Mouse (Mus musculus) heart, adult 11 months (tissue): ENCODE measurements around the gene Atp2b2.

Source experiments
- DNase-seq: peaks from one replicate; pipeline ENCODE4 v3.0.0; 2022

Atp2b2 gene

DNA sequence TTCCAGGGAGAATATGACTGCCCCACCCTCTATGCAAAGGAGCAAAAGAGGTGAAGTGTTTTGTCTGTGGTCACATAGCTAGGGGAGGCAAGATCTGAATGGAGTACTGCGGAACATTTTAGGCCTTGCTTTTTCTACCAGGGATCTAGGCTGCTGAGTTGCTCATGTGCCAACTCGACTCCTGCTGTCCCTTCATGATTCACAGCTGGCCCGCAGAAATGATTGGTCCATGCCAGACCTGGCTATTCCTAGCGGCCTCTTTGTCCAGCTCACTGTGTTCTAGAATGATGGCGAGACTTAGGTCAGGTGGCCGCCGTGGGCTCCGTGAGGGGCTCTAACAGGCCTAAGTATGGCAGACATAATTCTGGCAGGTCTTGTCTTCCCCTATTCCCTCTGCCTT is 103.0 kb downstream of the Atp2b2 start:
- no peak for DNase-seq

DNA sequence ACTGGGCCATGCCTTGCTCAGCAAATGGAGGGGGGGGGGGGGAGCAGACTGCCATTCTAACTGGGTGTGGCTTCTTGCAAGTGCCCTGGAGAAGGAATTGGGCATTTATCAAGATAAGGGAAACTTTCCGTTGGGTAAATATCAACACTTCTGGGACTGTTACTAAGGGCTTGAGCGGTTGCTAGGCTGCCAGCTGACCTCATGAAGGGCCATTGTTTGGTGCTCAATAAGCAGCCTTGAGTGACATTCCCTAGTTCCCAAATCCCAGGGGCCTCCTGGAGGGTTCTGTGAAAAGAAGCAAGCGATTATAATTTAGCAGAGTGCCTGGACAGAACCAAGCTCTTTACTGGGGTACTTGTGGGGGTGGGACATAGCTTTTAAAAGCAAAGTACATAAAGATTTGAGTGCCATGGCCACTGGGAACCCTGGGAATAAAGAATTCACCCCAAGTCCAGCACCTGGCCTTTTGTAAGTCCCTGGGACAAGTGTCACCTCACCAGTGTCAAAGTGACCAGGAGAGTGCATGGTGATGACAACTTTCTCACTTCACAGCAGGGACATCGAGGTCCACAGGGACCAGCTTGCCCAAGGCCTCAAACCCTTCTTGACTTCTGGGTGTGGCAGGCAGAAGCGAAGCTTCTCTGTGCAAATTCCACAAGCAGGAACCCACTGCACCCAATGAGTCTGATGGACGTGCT is 105.5 kb downstream of the Atp2b2 start:
- DNase-seq, result no peak

DNA sequence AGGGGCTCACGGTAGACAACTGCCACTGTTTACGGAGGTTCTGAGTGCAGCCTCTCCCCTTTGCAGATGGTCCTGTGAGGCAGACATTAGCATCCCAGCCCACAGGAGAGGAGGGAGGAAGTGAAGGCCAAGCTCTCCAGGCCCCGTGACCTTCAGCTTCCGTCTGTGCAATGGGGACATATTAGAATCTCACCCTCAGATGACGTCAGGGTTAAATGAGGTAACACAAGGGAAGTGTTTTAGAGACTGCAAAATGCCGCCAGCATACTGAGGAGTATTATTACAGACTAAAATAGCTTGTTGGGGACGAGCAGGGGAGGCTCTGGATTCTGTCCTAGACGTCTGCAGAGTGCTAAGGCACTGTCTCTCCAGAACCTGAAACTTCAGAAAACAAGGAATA is 106.3 kb downstream of the Atp2b2 start:
- DNase-seq, result no peak

DNA sequence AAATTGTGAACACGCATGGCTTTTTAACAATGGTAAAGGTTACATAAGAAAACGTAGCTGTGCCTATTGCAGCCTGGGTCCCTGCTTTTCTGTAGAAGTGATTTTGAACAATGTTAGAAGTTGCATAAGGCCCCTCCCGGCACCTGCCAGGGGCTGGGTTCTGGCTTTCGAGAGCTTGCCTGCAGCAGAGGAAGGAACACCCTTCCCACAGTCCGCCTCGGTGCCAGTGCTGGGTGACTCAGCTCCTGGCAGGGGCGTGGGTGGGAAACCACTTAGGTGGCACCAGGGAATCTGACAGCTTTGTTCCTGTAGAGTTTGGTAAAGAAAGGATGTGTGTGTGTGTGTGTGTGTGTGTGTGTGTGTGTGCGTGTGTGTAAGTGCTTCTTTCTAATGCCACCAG is 107.7 kb downstream of the Atp2b2 start:
- DNase-seq, result peak; percentile 92

DNA sequence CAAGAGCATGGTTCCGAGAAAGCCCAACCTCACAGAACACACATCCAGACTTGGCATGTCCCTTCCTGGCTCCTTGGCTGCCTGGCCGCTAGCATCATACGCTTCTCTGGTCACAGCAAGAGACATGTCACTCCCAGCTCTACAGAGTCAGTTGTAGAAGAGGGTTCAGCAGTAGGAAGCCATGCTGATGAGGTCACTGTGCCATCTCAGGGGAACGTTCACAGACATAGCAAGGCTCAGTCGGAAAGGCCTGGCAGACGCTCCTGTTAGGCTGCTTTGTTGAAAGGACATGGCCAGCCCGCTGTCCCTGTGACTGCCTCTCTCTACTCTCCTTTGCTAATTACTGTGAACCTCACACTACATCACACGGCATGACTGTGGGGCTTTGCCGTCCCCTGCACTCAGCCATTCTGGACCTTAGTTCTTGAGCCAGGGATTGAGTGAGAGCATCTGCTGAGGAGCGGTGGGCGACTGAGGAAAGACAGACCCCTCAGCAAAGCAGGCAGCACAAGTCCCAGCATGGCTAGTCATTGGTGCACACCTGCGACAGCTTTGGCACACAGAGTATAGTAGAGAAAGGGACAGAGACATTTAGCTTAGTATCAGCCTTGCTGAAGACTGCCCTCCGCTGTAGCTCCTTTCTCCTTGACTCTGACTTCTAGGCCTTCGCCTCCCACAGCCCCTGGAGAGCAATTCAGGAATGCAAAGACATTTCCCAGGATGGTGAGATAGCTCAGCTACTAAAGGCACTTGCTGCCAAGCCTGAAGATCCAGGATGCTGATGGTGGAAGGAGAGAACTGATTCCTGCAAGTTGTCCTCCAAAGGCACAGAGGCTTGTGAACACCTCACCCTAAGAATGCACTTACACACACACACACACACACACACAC is 108.9 kb downstream of the Atp2b2 start:
- DNase-seq, result no peak

DNA sequence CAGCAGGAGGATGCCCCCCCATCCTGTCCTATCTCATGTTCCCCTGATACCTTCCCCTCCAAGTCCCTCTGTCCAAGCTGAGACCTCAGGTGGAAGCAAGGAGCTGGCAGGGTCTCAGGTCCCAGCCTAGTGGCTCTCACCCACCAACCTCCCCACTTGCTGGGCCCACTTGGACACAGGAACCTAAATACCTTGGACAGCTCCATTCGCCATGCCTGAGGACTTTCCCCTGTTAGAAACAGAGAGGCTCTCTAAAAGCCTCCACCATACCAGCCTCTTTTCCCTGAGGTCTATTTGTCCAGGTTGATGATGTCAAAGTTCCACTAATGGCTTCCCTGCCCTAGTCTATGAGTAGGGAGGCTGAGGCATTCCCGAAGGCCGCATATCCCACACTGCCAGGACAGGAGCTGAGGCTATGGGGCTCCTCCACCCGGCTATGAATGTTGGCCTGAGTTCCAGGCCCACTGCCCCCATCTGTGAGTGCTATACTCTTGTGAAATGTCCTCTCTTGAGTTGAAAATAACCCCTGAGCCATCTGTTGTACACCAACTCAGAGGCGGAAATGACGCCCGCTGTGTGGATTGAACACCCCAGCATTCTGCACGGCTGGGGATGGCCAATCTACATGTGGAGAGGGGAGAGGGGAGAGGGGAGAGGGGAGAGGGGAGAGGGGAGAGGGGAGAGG is 113.1 kb downstream of the Atp2b2 start:
- no peak for DNase-seq

DNA sequence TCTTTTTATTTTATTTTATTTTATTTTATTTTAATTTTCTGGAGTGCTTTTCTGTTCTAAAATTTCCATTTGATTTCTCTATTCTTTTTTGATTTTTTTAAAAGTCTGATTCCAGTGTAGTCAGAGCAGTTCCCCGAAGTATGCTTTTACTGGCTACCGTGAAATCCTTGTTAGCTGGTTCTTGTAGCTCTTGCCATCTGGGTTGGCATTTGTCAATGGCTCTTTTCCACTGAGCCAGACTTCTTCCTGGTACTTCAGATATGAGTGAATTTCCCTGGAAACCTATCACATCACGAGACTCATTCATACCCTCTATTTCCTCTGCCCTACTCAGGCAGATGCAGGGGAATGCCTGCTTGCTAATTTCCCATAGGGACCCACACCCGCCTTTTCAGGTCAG is 119.2 kb downstream of the Atp2b2 start:
- no peak for DNase-seq

DNA sequence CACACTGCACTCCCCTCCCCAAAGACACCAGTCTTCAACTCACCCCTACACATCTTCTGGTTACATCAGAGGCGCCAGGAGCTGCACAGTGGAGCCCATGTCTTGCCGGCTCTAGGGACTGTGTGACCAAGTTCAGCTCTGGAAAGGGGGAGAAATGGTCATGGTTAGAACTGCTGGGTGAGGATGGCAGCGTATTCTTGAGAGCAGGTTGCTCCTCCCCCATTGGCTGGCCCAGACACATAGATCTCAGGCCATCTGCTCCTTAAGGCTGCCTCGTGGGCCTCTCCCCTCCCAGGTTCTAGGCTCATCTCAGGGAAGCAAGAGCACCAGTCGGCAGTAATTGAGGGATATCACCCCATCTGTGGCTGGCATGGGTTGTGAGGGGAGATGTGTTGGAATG is 121.9 kb downstream of the Atp2b2 start:
- DNase-seq, result no peak

DNA sequence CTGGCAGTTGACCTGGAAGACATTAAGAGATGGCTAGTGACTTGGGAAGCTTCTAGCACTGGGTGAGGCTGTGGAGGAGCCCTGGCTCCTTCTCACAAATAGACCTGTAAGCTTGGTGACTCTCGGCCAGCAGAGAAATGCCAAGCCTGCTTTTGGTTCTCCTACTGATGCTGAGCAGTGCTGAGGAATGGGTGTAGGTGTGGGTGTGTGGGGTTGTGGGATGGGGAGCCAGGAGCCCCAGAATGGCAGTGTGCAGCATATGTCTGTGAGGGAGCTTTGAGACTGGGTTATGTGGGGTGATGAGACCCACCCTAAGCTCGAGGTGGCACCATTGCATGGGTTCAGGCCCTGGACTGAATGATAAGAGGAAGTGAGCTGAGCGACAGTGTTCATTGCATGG is 129.7 kb downstream of the Atp2b2 start:
- no peak for DNase-seq

DNA sequence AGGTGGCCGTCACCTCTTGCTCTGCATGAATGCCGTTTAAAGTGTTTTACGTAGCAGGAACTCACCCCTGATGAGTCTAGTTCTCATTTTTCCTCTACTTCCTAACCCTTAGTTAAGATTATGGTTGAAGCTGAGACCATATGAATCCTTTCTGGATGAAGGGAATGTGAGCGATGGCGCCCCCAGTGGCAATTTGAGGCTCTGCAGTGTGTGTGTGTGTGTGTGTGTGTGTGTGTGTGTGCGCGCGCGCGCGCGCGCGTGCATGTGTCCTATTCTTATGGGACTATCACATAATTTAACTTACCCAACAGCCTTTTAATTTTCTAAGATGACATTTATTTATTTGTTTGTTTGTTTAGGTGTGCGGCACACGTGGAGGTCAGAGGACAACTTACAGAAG is 131.3 kb downstream of the Atp2b2 start:
- DNase-seq, result no peak

DNA sequence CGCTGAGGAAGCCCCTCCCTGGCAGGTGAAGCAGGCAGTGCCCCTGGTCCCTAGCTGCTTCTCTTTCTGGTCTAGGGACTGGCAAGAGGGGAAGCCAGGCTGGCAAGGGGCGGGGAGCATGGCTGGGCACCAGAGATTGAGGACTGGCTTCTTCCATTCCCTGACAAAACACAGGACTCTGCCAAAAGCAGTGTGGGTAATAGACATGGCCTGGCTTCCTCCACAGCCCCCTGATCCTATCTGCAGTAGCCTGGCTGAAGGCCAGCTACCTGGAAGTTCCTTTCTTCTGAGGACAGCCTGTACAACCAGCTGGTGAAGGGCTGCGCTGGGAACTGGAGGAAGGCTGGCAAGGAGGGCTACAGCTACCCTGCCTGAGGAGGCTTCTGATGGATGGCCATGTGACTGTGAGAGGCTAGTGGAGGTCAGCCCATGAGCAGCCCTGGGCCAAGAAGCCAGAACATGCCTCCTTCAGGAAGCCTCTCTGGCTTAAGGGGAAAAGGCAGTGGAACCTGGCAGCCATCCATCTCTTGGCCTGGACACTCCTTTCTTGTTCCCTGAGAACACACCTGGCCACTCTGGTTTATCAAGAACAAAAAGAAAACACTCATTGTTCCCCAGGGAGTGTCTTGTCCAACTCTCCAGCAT is 131.9 kb downstream of the Atp2b2 start:
- DNase-seq, result no peak

DNA sequence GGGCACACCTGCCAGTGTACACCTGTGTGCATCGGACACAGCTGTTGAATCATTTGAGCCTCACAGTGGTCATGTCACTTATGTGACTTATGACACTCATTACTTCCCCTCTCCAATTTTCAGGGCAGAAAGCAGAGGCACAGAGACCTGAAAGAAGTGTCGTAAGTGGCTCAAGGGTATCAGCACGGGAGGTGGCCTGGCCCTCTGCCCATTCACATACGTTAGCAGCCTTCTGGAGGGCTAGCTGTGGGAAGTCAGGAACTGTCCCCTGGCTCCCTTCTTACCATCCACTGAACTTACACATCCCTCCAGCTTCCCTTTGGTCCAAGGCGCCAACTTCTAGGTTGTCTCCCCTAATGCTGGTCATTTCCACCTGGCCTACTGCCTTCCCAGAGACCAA is 132.6 kb downstream of the Atp2b2 start:
- DNase-seq, result no peak

DNA sequence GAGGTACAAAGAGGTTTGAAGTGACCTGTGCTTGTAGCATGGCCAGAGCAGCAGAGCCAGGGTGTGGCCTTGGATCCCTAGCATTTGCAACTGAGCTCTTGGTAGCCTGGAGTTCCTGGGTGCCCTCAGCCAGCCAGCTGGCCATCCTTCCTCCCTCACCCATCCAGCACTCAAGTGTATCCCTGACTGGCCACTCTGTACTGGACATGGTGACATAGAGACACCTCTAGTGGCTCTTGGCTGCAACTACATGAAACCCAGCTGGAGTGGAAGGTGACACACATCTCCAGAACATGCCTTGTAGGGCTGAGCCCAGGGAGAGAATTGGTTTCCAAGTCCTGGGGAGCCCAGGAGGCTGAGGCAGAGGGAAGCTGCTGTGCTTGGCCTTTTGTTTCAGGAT is 134.3 kb downstream of the Atp2b2 start:
- DNase-seq, result peak; percentile 89

DNA sequence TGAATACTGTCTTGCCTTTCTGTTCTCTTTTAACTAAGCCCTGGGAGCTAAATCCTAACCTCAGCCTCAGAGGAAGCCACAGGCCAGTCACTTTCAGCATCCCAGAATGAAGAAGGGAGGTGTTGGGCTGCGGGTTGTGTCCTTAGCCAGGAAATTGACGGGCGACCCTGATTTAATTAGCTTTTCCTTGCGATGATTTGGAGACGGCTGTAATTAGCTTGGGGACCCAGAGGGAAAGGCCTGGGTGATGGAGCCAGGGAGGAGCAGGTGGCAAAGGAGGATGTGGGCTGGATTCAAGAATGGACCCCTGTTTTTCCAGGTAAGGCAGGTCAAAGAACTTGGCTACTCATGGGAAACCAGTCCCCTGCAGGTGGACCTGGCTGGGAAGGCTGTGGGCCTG is 138.0 kb downstream of the Atp2b2 start:
- DNase-seq, result no peak

DNA sequence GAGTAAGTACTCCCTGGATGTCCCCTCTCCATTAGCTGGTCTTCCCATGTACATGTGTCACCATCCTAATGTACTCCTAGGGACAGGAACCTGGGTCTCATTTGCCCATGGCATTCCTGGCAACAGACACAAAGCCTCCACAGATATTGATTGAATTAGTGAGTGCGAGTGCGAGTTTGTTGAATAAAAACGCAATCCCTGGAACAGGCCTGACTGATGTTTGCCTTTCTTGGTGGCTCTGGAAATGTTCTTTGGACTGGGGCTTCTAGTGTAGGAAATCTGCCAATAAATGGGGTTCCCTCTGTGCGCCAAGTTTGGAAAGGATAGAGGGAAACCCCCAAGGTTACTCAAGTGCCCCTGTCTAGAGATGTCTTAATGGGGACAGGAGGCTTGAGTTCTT is 146.4 kb downstream of the Atp2b2 start:
- no peak for DNase-seq

DNA sequence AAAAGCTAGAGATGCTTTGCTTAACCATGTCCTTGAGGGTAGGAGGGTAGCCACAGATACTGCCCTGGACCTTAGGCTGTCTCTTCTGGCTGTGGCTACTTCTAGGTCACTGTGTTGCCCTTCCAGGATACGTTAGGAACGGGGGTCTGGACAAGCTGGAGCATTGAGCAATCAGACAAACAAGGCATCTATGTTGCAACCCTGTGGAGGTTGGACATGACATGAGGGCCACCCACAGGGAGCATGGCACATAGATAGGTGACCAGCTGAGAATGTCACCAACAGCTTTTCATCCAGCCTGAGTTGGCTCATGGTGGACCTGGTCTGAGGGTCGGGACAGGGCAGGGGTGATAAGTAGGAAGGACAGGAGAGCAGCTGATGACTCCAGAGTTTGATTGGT is 148.4 kb downstream of the Atp2b2 start:
- no peak for DNase-seq

DNA sequence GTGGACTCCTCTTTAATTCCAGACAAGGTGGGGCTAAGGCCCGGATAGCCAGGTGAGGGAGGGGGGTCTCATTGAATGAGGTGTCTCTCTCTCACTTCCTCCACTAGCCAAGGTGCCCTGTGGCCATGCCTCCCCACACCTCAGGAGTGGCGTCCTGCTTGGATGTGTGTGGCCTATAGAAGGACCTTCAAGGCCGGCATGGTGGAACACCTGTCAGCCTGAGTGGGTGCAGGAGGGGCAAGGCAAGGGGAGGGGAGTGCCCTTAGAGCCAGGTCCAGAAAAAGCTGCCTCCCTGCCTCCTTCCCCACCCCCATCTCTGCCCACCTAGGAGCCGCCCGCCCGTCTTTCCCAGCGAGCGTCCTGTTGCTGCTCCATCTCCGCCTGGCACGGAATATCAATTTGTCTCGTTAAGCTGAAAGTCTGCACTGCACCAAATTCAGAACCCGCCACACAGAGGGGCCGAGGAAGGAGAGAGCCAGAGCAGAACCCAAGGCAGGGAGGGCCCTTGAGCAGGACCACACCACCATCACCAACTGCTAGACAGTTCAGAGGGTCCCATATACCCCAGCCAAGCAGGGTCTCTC is 150.2 kb downstream of the Atp2b2 start:
- no peak for DNase-seq

DNA sequence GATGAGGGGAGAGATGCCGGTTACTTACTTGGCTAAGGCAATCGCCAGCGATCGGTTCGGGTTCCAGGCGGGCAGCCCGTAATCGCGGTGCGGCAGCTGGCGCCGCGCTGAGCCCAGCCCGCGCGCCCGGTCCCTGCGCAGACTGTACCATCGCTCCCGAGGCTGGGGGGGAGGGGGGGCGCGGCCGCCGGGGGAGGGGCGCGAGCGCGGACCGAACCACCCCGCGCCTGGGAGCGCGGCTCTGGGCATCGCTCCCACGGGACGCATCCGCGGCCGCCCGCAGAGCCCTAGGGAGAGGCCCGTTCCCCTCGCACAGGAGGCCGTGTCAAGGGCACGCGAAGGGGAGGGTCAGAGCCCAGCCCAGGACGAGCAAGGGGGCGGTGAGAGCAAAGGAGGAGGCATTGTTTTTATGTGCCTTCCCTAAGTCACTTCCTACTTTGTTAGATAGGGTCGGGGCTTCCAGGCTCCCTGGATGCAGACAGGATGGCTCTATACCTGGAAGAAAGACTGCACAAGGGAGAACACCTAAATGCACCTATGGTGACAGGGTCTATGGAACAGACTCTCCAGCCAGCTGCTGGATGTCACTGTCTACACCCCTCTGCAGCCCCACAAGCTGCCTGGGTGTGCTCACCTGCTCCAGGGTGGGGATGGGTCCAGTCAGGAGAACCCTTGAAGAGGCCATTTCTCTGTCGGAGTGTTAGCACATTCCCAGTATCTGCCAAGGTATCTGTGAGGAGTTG is 151.0 kb downstream of the Atp2b2 start:
- no peak for DNase-seq

DNA sequence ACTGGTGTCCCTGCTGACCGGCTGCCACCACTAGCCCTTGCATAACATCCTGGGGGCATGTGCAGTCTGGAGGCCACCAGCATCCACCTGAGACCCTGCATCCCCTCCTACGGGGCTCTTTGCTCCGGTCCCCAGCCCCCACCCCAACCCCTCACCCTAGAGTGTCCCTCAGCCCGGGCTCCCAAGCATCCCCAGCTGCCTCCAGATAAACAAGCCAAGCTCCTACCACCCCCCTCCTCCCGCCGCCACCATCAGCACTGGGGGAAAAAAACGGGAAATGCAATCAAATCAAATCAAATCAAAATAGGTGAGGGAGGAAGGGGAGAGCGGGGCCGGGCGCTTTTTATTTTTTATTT is 151.6 kb downstream of the Atp2b2 start:
- DNase-seq, result no peak

DNA sequence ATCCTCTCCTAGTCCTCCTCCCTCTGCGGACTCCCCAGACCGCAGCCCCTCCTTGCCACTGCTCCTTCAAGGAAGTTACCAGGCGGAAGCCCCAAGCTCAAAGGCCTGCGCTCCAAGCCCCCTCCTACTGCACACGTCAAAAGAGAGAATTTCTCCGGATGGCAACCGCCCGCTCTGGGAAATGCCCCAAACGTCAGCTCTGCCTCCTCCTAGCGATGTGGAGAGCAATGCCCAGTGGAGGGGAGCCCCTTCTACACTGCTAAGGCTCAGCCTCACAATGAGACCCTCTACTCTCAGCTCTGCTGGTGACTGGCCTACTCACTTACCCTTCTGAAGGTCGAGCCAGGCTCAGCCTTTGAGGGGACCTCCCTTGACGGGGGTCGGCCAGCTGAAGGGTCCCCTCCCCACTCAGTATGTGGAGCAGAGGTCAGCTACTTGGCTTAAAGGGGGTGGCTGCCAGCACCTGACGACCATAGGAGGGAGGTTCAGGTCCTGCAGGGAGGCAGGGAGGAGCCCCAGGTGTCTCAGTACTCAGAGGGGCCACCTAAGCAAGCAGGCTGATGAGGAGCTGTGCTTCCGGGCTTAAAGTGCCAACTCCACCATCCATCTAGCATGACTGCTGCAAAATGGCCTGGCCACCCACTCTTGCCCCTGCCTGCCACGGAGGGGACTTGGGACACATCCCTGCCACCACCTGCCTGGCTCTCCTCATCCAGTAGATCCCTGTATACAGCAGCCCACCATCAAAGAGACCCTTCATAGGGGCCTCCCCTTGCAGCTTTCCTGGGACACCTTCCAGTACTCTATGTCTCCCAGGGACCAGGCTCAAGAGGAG is 152.2 kb downstream of the Atp2b2 start:
- DNase-seq, result no peak

DNA sequence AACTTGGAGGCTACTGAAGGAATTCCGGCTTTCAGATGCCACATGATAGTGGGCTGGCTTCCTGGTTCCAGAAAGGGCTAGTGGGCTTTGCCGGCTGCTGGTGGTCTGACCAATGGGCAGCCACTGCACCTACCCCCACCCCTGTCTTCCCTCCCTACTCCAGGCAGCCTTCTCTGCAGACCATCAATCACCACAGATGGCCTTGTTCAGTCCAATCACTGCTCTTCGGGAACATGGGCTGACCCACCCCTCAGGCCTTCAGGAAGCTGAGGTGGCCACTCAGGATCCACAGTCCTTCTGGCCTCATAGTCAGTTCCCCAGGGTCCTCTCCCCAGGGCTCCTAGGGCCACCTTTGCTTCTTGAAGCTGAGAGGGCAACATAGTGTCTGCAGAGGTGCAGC is 153.2 kb downstream of the Atp2b2 start:
- no peak for DNase-seq
